Mouse (Mus musculus): ENCODE measurements at regions not wholly inside any gene's neighbourhood (a gene's known extent, or its start where the extent isn't known, plus 50 kb on each side); places are given as distances from the start of the nearest gene placed in this dataset.

DNA sequence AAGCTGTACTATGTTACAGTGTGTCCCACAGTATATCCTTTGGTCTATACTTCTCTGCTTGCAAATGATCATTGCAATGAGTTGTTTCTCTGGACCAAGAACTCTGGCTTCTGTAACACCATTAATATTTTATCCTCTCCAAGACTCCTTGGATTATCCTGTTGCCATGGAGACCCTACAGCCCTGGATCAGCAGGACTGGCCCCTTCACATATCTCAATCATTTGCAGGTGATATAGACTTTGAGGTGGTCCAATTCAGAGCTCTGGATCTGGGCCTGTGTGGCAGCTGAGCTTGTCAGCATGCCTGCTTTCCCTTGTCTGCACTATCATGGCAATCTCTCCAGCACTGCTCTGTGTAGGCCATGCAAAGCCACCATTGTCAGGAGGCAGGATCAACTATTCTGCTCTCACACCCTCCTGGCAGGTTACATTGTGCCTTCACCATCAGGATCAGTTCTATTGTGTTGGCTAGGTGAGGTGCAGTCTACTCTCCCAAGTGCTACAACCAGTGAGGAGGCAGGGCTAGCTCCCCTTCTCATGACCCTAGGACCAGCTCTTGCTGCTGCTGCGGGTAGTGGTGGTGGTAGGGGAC is 110.2 kb upstream of the Try4 start:
- no peak for TF ChIP-seq CTCF (IDR thresholded peaks at IDR 0.05; ENCODE audit: low read depth)
- H3K4me1 ChIP-seq (replicated peaks; ENCODE audit: insufficient read depth, low read length) = no peaks in the 10 kb centered on the region
- no peak for DNase-seq (ENCODE audit: low spot score)
- no peak overlapping the region for H3K9ac ChIP-seq (ENCODE audit: low read depth, low read length)
- WGBS = 70% methylated on average over 1 of the region's 1 CpGs
- H3K9me3 ChIP-seq (replicated peaks; ENCODE audit: low read length) = no peaks in the 10 kb centered on the region
- no peak overlapping the region for H3K4me2 ChIP-seq (ENCODE audit: low read length)
- no peaks in the 10 kb centered on the region for H3K27me3 ChIP-seq (ENCODE audit: insufficient read depth, low read length)
- H3K27ac ChIP-seq = no peak overlapping the region
- ATAC-seq (replicated peaks; ENCODE audit: low FRiP score, low read depth) = no peak
- H3K36me3 ChIP-seq (ENCODE audit: insufficient read depth, low read length) = no peaks in the 10 kb centered on the region
- no peak overlapping the region for H3K4me3 ChIP-seq (replicated peaks; ENCODE audit: low read depth, low read length)

- Histone ChIP-seq H3K36me3 (ENCODE audit: insufficient read depth, low read length) (no peaks in the 10 kb centered on the region), H3K27ac (no peak overlapping the region), H3K9ac (ENCODE audit: low read depth, low read length) (no peak overlapping the region), H3K4me1 (replicated peaks; ENCODE audit: insufficient read depth, low read length) (no peaks in the 10 kb centered on the region), H3K4me2 (ENCODE audit: low read length) (no peak overlapping the region), H3K27me3 (ENCODE audit: insufficient read depth, low read length) (no peaks in the 10 kb centered on the region), H3K9me3 (replicated peaks; ENCODE audit: low read length) (no peaks in the 10 kb centered on the region), H3K4me3 (replicated peaks; ENCODE audit: low read depth, low read length) (no peak overlapping the region)
- no peak for TF ChIP-seq CTCF (IDR thresholded peaks at IDR 0.05; ENCODE audit: low read depth)
- ATAC-seq (replicated peaks; ENCODE audit: low FRiP score, low read depth) (no peak), DNase-seq (ENCODE audit: low spot score) (no peak)
- WGBS = 73% methylated on average over 2 of the region's 2 CpGs
Observed at GRCm38 (mm10) chr6:41188910-41189309, 113.2 kb upstream of the Try4 start.

GRCm38 (mm10) chr6:41187966-41188365 is 114.1 kb upstream of the Try4 start:
- no peaks in the 10 kb centered on the region for H3K4me1 ChIP-seq (replicated peaks; ENCODE audit: insufficient read depth, low read length)
- no peak for ATAC-seq (replicated peaks; ENCODE audit: low FRiP score, low read depth)
- no peak overlapping the region for H3K9ac ChIP-seq (ENCODE audit: low read depth, low read length)
- no peaks in the 10 kb centered on the region for H3K9me3 ChIP-seq (replicated peaks; ENCODE audit: low read length)
- no peaks in the 10 kb centered on the region for H3K27me3 ChIP-seq (ENCODE audit: insufficient read depth, low read length)
- H3K4me3 ChIP-seq (replicated peaks; ENCODE audit: low read depth, low read length) = no peak overlapping the region
- 75% methylated on average over 1 of the region's 1 CpGs for WGBS
- H3K27ac ChIP-seq = no peak overlapping the region
- H3K36me3 ChIP-seq (ENCODE audit: insufficient read depth, low read length) = no peaks in the 10 kb centered on the region
- DNase-seq (ENCODE audit: low spot score) = no peak
- peak; percentile 48 for TF ChIP-seq CTCF (IDR thresholded peaks at IDR 0.05; ENCODE audit: low read depth)
- no peak overlapping the region for H3K4me2 ChIP-seq (ENCODE audit: low read length)

- Histone ChIP-seq H3K9me3 (replicated peaks; ENCODE audit: low read length) (no peaks in the 10 kb centered on the region), H3K27ac (no peak overlapping the region), H3K27me3 (ENCODE audit: insufficient read depth, low read length) (no peaks in the 10 kb centered on the region), H3K4me3 (replicated peaks; ENCODE audit: low read depth, low read length) (no peak overlapping the region), H3K4me2 (ENCODE audit: low read length) (no peak overlapping the region), H3K4me1 (replicated peaks; ENCODE audit: insufficient read depth, low read length) (no peaks in the 10 kb centered on the region), H3K9ac (ENCODE audit: low read depth, low read length) (no peak overlapping the region), H3K36me3 (ENCODE audit: insufficient read depth, low read length) (no peaks in the 10 kb centered on the region)
- 83% methylated on average over 7 of the region's 7 CpGs for WGBS
- no peak for DNase-seq (ENCODE audit: low spot score)
- peak; percentile 13; the same call in 1 of the 2 replicates for TF ChIP-seq CTCF (IDR thresholded peaks at IDR 0.05; ENCODE audit: low read depth)
- no peak for ATAC-seq (replicated peaks; ENCODE audit: low FRiP score, low read depth)
Observed at GRCm38 (mm10) chr6:41178896-41179295, 123.2 kb upstream of the Try4 start.

- no peaks in the 10 kb centered on the region for H3K4me1 ChIP-seq (replicated peaks; ENCODE audit: insufficient read depth, low read length)
- TF ChIP-seq CTCF (IDR thresholded peaks at IDR 0.05; ENCODE audit: low read depth) = no peak
- no peak overlapping the region for H3K4me2 ChIP-seq (ENCODE audit: low read length)
- no peaks in the 10 kb centered on the region for H3K36me3 ChIP-seq (ENCODE audit: insufficient read depth, low read length)
- 88% methylated on average over 2 of the region's 2 CpGs for WGBS
- H3K27me3 ChIP-seq (ENCODE audit: insufficient read depth, low read length) = no peaks in the 10 kb centered on the region
- ATAC-seq (replicated peaks; ENCODE audit: low FRiP score, low read depth) (no peak), DNase-seq (ENCODE audit: low spot score) (no peak)
- H3K4me3 ChIP-seq (replicated peaks; ENCODE audit: low read depth, low read length) = no peak overlapping the region
- H3K9me3 ChIP-seq (replicated peaks; ENCODE audit: low read length) = no peaks in the 10 kb centered on the region
- H3K27ac ChIP-seq = no peak overlapping the region
- H3K9ac ChIP-seq (ENCODE audit: low read depth, low read length) = no peak overlapping the region
Observed at GRCm38 (mm10) chr6:41178019-41178418, 124.0 kb upstream of the Try4 start.

- Histone ChIP-seq H3K9me3 (replicated peaks; ENCODE audit: low read length) (no peaks in the 10 kb centered on the region), H3K36me3 (ENCODE audit: insufficient read depth, low read length) (no peaks in the 10 kb centered on the region), H3K9ac (ENCODE audit: low read depth, low read length) (no peak overlapping the region), H3K27me3 (ENCODE audit: insufficient read depth, low read length) (no peaks in the 10 kb centered on the region), H3K4me3 (replicated peaks; ENCODE audit: low read depth, low read length) (no peak overlapping the region), H3K4me1 (replicated peaks; ENCODE audit: insufficient read depth, low read length) (no peaks in the 10 kb centered on the region), H3K4me2 (ENCODE audit: low read length) (no peak overlapping the region), H3K27ac (no peak overlapping the region)
- 82% methylated on average over 3 of the region's 3 CpGs for WGBS
- no peak for TF ChIP-seq CTCF (IDR thresholded peaks at IDR 0.05; ENCODE audit: low read depth)
- ATAC-seq (replicated peaks; ENCODE audit: low FRiP score, low read depth) (no peak), DNase-seq (ENCODE audit: low spot score) (no peak)
Observed at GRCm38 (mm10) chr6:41177152-41177551, 124.9 kb upstream of the Try4 start.

DNA sequence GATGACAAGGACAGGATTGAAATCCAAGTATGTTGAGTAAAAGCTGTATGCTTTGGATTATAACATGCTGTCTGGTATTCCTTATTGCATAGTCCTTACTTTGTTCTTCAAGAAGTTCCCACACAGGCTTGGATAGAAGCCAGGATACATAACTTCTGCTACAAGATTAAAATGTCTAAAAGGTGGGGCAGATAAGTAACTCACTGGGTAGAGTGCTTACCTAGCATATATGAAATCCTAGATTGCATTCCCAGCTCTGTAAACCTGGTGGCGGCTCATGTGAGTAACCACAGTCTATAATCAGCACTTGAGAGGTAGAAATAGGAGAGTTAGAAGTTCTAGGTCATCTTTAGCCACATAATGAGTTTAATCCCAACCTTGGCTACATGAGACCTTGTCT is 126.0 kb upstream of the Try4 start:
- WGBS = 87% methylated on average over 1 of the region's 1 CpGs
- no peak for DNase-seq (ENCODE audit: low spot score)
- no peak for TF ChIP-seq CTCF (IDR thresholded peaks at IDR 0.05; ENCODE audit: low read depth)

More for the DNA sequence above, 126.0 kb upstream of the Try4 start:
- no peak overlapping the region for H3K4me3 ChIP-seq (replicated peaks; ENCODE audit: low read depth, low read length)
- no peak overlapping the region for H3K27ac ChIP-seq
- no peaks in the 10 kb centered on the region for H3K4me1 ChIP-seq (replicated peaks; ENCODE audit: insufficient read depth, low read length)
- no peaks in the 10 kb centered on the region for H3K36me3 ChIP-seq (ENCODE audit: insufficient read depth, low read length)
- no peak overlapping the region for H3K9ac ChIP-seq (ENCODE audit: low read depth, low read length)
- H3K4me2 ChIP-seq (ENCODE audit: low read length) = no peak overlapping the region
- no peak for ATAC-seq (replicated peaks; ENCODE audit: low FRiP score, low read depth)
- no peaks in the 10 kb centered on the region for H3K27me3 ChIP-seq (ENCODE audit: insufficient read depth, low read length)
- H3K9me3 ChIP-seq (replicated peaks; ENCODE audit: low read length) = no peaks in the 10 kb centered on the region

Measured in kidney, postnatal 0 days (tissue).